Mouse (Mus musculus) monocyte, adult 2 months (primary cell): Measurements from ENCODE around the gene P2rx7.

ENCODE experiments used
- DNase-seq, 2 experiments: peaks; one replicate each; pipeline ENCODE4 v3.0.0; 2022; ENCODE audit warnings: low spot score in 2 of 2, low read depth in 1 of 2

The P2rx7 gene

DNA sequence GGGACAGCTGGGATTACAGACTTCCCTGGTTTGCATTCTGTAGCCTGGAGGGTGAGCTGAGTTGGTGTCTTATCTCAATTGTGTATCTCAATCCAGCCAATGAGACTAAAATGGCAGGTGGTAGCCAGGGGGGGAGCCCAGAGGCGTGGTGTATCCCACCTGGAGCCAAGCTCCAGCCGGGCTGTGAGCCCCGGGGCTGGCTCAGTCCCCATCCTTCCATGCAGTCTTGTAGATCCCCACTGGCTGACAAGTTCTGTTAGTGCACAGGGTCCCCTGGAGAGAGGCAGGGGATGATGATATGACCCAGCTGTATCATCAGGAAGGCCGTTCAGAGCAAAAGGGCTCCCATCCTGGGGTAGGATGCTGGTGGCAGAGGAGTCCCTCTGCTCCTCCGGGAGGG lies 82.9 kb downstream of the P2rx7 start:
- DNase-seq = no peak

DNA sequence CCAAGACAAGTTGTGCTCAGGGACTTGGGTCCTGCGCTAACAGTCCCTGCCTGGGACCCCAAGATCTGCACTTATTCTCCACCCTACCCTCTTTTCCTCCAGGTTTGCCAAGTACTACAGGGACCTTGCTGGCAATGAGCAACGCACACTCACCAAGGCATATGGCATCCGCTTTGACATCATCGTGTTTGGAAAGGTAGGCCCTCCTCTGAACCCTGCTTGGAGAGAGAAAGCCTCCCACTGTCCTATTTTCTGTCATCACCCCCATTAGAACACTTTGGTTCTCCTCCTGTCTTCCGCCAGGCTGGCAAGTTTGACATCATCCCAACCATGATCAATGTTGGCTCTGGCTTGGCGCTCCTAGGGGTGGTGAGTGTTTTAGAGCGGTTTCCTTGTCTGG lies 83.4 kb downstream of the P2rx7 start:
- no peak for DNase-seq

DNA sequence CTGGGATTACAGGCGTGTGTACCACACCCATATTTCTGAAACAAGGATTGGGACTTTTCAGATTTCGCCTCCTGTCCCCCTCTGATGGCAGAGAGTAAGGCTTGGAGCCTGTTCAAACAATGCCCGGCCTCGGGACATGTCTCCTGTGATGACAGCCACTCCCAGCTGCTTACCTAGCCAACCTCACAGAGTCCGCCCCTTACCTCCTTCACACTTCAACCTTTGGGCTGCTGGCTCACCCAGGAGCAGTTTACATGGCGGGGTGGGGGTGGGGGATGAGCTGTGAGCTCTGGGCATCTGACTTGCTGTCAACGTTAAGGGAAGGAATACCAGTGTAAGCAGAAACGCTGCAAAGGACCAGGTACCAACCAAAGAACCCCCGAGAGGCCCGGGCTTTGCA lies 87.1 kb downstream of the P2rx7 start:
- no peak for DNase-seq

DNA sequence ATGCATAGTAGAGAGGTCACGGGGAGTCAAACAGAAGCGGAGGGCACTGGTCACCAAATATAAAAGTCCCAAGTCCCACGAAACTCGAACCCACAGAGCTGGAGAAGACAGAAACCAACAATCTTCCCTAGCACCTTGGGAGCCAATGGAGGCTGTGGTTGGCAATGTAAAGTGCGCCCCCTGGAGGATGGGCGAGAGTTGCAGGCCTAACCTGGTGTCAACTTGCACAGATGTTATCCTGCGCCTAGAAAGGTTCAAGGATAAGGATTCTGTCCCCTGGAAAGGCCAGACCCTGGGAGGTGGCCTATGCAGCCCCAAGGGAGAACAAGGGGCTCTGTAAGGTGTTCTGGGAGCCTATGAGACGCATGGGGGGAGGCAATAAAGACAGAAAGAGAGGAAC lies 87.6 kb downstream of the P2rx7 start:
- peak; percentile 21 to 54 for DNase-seq

DNA sequence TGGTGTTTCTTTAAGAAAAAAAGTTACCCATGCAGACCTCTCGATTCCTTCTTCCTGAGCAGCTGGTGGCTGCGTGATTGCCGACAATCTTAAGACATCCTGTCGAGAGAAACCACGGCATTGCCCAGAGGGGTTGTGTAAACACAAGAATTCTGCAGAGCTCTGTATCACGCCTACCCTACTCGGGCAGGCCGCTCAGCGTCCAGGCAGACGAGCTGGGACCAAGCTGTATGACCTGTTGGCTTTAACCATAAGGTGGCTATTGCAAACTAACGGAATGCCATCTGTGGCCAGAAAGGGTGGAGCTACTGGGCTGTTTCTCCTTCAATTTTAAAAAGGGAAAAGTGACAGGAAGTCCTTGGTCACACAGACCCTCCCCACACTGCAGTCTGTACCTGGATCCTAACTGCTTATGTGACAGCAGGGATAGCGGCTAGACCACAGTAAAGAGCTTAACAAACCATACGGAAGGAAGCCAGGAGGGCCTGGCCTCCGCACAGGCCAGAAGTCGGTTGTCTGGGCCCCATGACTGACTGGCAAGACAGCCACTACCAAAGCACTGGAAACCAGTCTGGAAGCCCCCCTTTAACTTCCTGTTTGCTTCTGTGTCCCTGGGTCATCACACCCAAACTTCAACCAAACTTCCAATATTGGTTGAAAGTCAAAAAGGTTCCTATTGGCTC lies 88.4 kb downstream of the P2rx7 start:
- no peak for DNase-seq

DNA sequence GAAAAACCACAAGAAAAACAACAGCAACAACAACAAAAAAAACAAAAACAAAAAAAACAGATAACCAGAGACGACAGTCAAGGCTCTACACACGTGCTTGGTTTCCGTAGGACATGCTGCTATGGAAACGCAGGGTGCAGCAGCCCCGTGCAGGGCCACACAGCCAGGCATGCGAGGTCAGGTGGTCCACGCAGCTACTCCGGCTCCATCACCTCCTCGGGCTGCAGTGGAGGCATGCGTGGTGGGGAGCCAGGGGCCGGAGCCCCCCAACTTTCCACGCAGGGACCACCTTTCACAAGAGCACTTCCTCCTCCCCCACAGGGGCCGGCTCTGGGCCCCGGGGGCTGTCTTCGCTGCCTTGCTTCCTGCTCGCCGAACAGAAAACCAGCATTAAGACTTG lies 90.2 kb downstream of the P2rx7 start:
- no peak for DNase-seq

DNA sequence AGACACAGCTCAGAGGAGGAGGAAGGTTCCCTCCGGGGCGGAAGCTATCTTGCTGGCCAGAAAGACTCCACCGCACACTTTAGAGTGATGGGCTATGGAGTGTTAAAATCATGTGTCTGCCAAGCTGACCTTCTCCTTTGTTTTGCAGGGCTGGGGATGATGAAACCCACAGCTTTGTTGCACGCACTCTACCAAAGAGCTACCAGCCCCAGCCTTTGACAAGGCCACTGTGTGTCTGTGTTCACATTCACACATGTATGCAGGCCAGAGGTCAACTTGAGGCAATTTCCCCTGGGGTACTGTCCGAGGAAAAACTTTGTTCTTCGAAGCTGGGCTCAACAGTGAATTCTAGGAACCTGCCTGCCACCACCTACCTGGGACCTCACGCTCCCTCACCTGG lies 92.1 kb downstream of the P2rx7 start:
- DNase-seq = no peak

DNA sequence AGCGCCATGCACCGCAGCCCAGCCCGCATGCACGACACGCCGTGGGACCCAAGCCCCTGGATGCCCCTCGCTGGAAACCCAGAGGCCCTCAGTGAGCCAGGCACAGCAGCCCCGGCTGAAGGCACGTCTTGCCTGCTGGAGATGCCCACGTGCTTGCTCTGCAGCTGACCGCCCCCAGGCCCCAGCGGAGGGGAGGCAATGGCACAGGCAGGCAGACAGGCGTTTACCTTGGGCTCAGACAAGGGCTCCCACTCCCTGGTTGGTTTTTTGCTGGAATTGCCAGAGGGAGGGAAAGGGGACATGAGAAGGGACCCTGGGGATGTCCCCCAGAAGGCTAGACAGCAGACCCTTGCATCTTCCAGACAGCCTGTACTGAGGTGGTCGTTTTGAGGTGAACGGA lies 93.0 kb downstream of the P2rx7 start:
- DNase-seq = no peak
